Mouse (Mus musculus) liver, adult 2 months (tissue): ENCODE results near the gene Alg12.
A peak's percentile ranks its signal among the peaks of the same experiment; 100 is the strongest.

Source experiments
- CTCF ChIP-seq: fragments of 200-500 bp; IDR thresholded peaks from 2 replicates; pipeline ENCODE4 v1.5.1; 2011; ENCODE audit warnings: low read depth, low read length, control low read depth
- POLR2A ChIP-seq: fragments of 200-500 bp; IDR thresholded peaks from 2 replicates; pipeline ENCODE4 v1.6.1; 2011; ENCODE audit warnings: low read length, control low read depth; ENCODE audit not compliant: insufficient read depth; ENCODE audit errors: extremely low read depth

- peak; percentile 14; the same call in 1 of the 2 replicates for TF ChIP-seq CTCF
- no peak for TF ChIP-seq POLR2A
These were observed 8.3 kb upstream of the Alg12 start for GRCm38 (mm10) chr15:88827466-88827865.
